Mouse (Mus musculus): ENCODE data around the gene Tut7. TPM values are rescaled to one million over a fixed set of nuclear protein-coding genes. Genes with fewer than 3 reads are reported as not detected.

The Tut7 gene
- polyA plus RNA-seq, 1 experiment = 17.8 TPM

GRCm38 (mm10) chr13:59820114-59820513, 2.8 kb downstream of the Tut7 start:
- H3K4me2 ChIP-seq (ENCODE audit: low read depth) = peak overlapping the region; percentile 78
- TF ChIP-seq MYOD1 (IDR thresholded peaks at IDR 0.05; ENCODE audit: control insufficient read depth in 1 of 3, insufficient read length in 2 of 3, low read depth in 2 of 3) (no peak), TCF12 (IDR thresholded peaks at IDR 0.05; ENCODE audit: insufficient read depth, poor library complexity, severe bottlenecking) (no peak), SRF (IDR thresholded peaks at IDR 0.05; ENCODE audit: control insufficient read depth, insufficient read length, low read depth) (no peak), E2F4 (IDR thresholded peaks at IDR 0.05; ENCODE audit: insufficient read depth) (no peak), TCF3 (IDR thresholded peaks at IDR 0.05; ENCODE audit: insufficient read length, low read depth) (no peak), POLR2AphosphoS2 (IDR thresholded peaks at IDR 0.05; ENCODE audit: insufficient read length, low read depth) (no peak), CEBPB (IDR thresholded peaks at IDR 0.05; ENCODE audit: insufficient read depth, poor library complexity, severe bottlenecking) (no peak), POLR2A (IDR thresholded peaks at IDR 0.05; ENCODE audit: insufficient read length, low read depth) (no peak), USF1 (IDR thresholded peaks at IDR 0.05; ENCODE audit: low read depth) (no peak), REST (IDR thresholded peaks at IDR 0.05; ENCODE audit: insufficient read depth, insufficient read length) (no peak), MAX (IDR thresholded peaks at IDR 0.05; ENCODE audit: low read depth) (no peak)
- H3K36me3 ChIP-seq (ENCODE audit: control insufficient read depth, insufficient read depth) = peaks cover 17% of the 10 kb centered on the region
- H3K4me3 ChIP-seq = no peak overlapping the region
- no peaks in the 10 kb centered on the region for H3K27me3 ChIP-seq (ENCODE audit: control insufficient read depth, insufficient read depth, insufficient read length)
- no peak overlapping the region for H3ac ChIP-seq (ENCODE audit: control insufficient read depth, insufficient read length)
- H3K79me2 ChIP-seq (ENCODE audit: control insufficient read depth, insufficient read depth) = peaks cover 50% of the 10 kb centered on the region

- Histone ChIP-seq H3K4me2 (ENCODE audit: low read depth) (no peak overlapping the region), H3K36me3 (ENCODE audit: control insufficient read depth, insufficient read depth) (peaks cover 32% of the 10 kb centered on the region), H3ac (ENCODE audit: control insufficient read depth, insufficient read length) (no peak overlapping the region), H3K4me3 (no peak overlapping the region), H3K79me2 (ENCODE audit: control insufficient read depth, insufficient read depth) (peaks cover 48% of the 10 kb centered on the region), H3K27me3 (ENCODE audit: control insufficient read depth, insufficient read depth, insufficient read length) (no peaks in the 10 kb centered on the region)
- TF ChIP-seq REST (IDR thresholded peaks at IDR 0.05; ENCODE audit: insufficient read depth, insufficient read length) = no peak
- TF ChIP-seq POLR2AphosphoS2 (IDR thresholded peaks at IDR 0.05; ENCODE audit: insufficient read length, low read depth) = no peak
- no peak for TF ChIP-seq POLR2A (IDR thresholded peaks at IDR 0.05; ENCODE audit: insufficient read length, low read depth)
- no peak for TF ChIP-seq CEBPB (IDR thresholded peaks at IDR 0.05; ENCODE audit: insufficient read depth, poor library complexity, severe bottlenecking)
- TF ChIP-seq TCF3 (IDR thresholded peaks at IDR 0.05; ENCODE audit: insufficient read length, low read depth) = no peak
- no peak for TF ChIP-seq MAX (IDR thresholded peaks at IDR 0.05; ENCODE audit: low read depth)
- TF ChIP-seq MYOD1 (IDR thresholded peaks at IDR 0.05; ENCODE audit: control insufficient read depth in 1 of 3, insufficient read length in 2 of 3, low read depth in 2 of 3) = no peak
- no peak for TF ChIP-seq TCF12 (IDR thresholded peaks at IDR 0.05; ENCODE audit: insufficient read depth, poor library complexity, severe bottlenecking)
- no peak for TF ChIP-seq USF1 (IDR thresholded peaks at IDR 0.05; ENCODE audit: low read depth)
- TF ChIP-seq MYOG (IDR thresholded peaks at IDR 0.05; ENCODE audit: control insufficient read depth in 1 of 3, insufficient read depth in 1 of 3, insufficient read length in 2 of 3, low read depth in 2 of 3) = no peak
- TF ChIP-seq SRF (IDR thresholded peaks at IDR 0.05; ENCODE audit: control insufficient read depth, insufficient read length, low read depth) = no peak
- no peak for TF ChIP-seq E2F4 (IDR thresholded peaks at IDR 0.05; ENCODE audit: insufficient read depth)
Measured at GRCm38 (mm10) chr13:59817352-59817751, 5.6 kb downstream of the Tut7 start.

GRCm38 (mm10) chr13:59814109-59814591, 8.8 kb downstream of the Tut7 start:
- Histone ChIP-seq H3K4me2 (ENCODE audit: low read depth) (no peak overlapping the region), H3ac (ENCODE audit: control insufficient read depth, insufficient read length) (no peak overlapping the region), H3K36me3 (ENCODE audit: control insufficient read depth, insufficient read depth) (peaks cover 51% of the 10 kb centered on the region), H3K4me3 (no peak overlapping the region), H3K27me3 (ENCODE audit: control insufficient read depth, insufficient read depth, insufficient read length) (no peaks in the 10 kb centered on the region), H3K79me2 (ENCODE audit: control insufficient read depth, insufficient read depth) (peaks cover 17% of the 10 kb centered on the region)
- TF ChIP-seq MYOD1 (IDR thresholded peaks at IDR 0.05; ENCODE audit: control insufficient read depth in 1 of 3, insufficient read length in 2 of 3, low read depth in 2 of 3) (no peak), TCF3 (IDR thresholded peaks at IDR 0.05; ENCODE audit: insufficient read length, low read depth) (no peak), CEBPB (IDR thresholded peaks at IDR 0.05; ENCODE audit: insufficient read depth, poor library complexity, severe bottlenecking) (no peak)

- Histone ChIP-seq H3K27me3 (ENCODE audit: control insufficient read depth, insufficient read depth, insufficient read length) (no peaks in the 10 kb centered on the region), H3K4me3 (no peak overlapping the region), H3ac (ENCODE audit: control insufficient read depth, insufficient read length) (no peak overlapping the region), H3K79me2 (ENCODE audit: control insufficient read depth, insufficient read depth) (no peaks in the 10 kb centered on the region), H3K36me3 (ENCODE audit: control insufficient read depth, insufficient read depth) (peaks cover 59% of the 10 kb centered on the region), H3K4me2 (ENCODE audit: low read depth) (no peak overlapping the region)
- TF ChIP-seq CEBPB (IDR thresholded peaks at IDR 0.05; ENCODE audit: insufficient read depth, poor library complexity, severe bottlenecking) (no peak), USF1 (IDR thresholded peaks at IDR 0.05; ENCODE audit: low read depth) (no peak), SRF (IDR thresholded peaks at IDR 0.05; ENCODE audit: control insufficient read depth, insufficient read length, low read depth) (no peak), MYOD1 (IDR thresholded peaks at IDR 0.05; ENCODE audit: control insufficient read depth in 1 of 3, insufficient read length in 2 of 3, low read depth in 2 of 3) (no peak), REST (IDR thresholded peaks at IDR 0.05; ENCODE audit: insufficient read depth, insufficient read length) (no peak), MAX (IDR thresholded peaks at IDR 0.05; ENCODE audit: low read depth) (no peak), POLR2AphosphoS2 (IDR thresholded peaks at IDR 0.05; ENCODE audit: insufficient read length, low read depth) (no peak)
Measured at GRCm38 (mm10) chr13:59811581-59811980, 11.4 kb downstream of the Tut7 start.

- H3K27me3 ChIP-seq (ENCODE audit: control insufficient read depth, insufficient read depth, insufficient read length) = no peaks in the 10 kb centered on the region
- TF ChIP-seq MYOG (IDR thresholded peaks at IDR 0.05; ENCODE audit: control insufficient read depth in 1 of 3, insufficient read depth in 1 of 3, insufficient read length in 2 of 3, low read depth in 2 of 3) (no peak), USF1 (IDR thresholded peaks at IDR 0.05; ENCODE audit: low read depth) (no peak)
- peaks cover 76% of the 10 kb centered on the region for H3K36me3 ChIP-seq (ENCODE audit: control insufficient read depth, insufficient read depth)
- no peak overlapping the region for H3K4me3 ChIP-seq
- no peaks in the 10 kb centered on the region for H3K79me2 ChIP-seq (ENCODE audit: control insufficient read depth, insufficient read depth)
- no peak overlapping the region for H3ac ChIP-seq (ENCODE audit: control insufficient read depth, insufficient read length)
- H3K4me2 ChIP-seq (ENCODE audit: low read depth) = no peak overlapping the region
Measured at GRCm38 (mm10) chr13:59801000-59801399, 21.9 kb downstream of the Tut7 start.

Measured in myocyte (in vitro differentiated cells).